ENCODE assay signal across 12 mouse cellular contexts in the genomic region with DNA sequence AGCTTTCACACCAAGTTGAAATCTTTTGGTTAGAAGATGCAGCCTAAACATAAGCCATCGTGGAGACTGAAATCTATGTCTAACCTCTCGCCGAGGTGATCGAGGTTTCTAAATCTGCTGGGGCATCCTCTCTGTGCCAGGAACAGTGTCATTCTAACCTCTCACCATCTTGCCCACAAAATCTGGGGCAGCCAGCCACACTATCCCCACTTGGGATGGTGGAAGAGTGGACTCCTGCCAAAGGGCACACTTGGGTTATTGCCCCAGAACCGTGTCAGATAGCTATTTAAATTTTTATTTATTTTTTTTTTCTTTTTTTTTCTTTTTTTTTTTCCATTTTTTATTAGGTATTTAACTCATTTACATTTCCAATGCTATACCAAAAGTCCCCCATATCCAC.
"Had no signal": no experiment of that assay in that cellular context is flagged by ENCODE, and none has a peak within 500 bp of the region (broad histone marks: within the 10 kb centered on the region; RNA-seq: fewer than 3 reads in every experiment).

No protein-coding gene starts in this region.

- DNase-seq: kidney, postnatal 10 days; kidney, postnatal 36 days; layer of hippocampus, postnatal 36 days; liver, embryonic 13.5 days; lung, adult 2 months; lung, postnatal 14 days; lung, postnatal 4 days; right cerebral cortex, adult 18-20 months; right cerebral cortex, postnatal 14 days; right cerebral cortex, postnatal 4 days; spleen, adult 18-20 months; thymus, postnatal 25 days had no signal
